Mouse (Mus musculus) limb, embryonic 14.5 days (tissue): Measurements from ENCODE around the gene Atp8b3. TPM values are rescaled to one million over a fixed set of nuclear protein-coding genes. Genes with fewer than 3 reads are reported as not detected.
A peak's percentile ranks its signal among the peaks of the same experiment; 100 is the strongest.

Source experiments
- ATAC-seq: fragments of 200-750 bp; cut with Nextera tagmentation; 2 replicates; pipeline ENCODE4 v1.8.0; 2017; ENCODE audit warnings: low read depth, moderate number of reproducible peaks, moderate TSS enrichment; ENCODE audit not compliant: low FRiP score
- DNase-seq: peaks from one replicate; pipeline ENCODE4 v3.0.0-alpha.2; 2015; ENCODE audit warnings: low spot score
- H3K27ac ChIP-seq: fragments of 300-500 bp; sonication (generic); replicated peaks from 2 replicates; pipeline ENCODE4 v1.5.1; 2014; ENCODE audit warnings: low read depth, mild to moderate bottlenecking, low read length, moderate library complexity, mixed read lengths
- H3K27me3 ChIP-seq: fragments of 300-500 bp; sonication (generic); 2 replicates; pipeline ENCODE4 v1.6.1; 2014; ENCODE audit warnings: low read length, mixed read lengths; ENCODE audit not compliant: control insufficient read depth, insufficient read depth
- H3K36me3 ChIP-seq: fragments of 300-500 bp; sonication (generic); 2 replicates; pipeline ENCODE4 v1.6.1; 2014; ENCODE audit warnings: mild to moderate bottlenecking, low read length, moderate library complexity, mixed read lengths; ENCODE audit not compliant: control insufficient read depth, insufficient read depth
- H3K4me1 ChIP-seq: fragments of 300-500 bp; sonication (generic); 2 replicates; pipeline ENCODE4 v1.6.1; 2014; ENCODE audit warnings: antibody characterized with exemption, low read length, mixed read lengths; ENCODE audit not compliant: control insufficient read depth, insufficient read depth
- H3K4me2 ChIP-seq: fragments of 300-500 bp; sonication (generic); replicated peaks from 2 replicates; pipeline ENCODE4 v1.6.1; 2014; ENCODE audit warnings: low read depth, mild to moderate bottlenecking, low read length, moderate library complexity; ENCODE audit not compliant: severe bottlenecking
- H3K4me3 ChIP-seq: fragments of 300-500 bp; sonication (generic); replicated peaks from 2 replicates; pipeline ENCODE4 v1.5.1; 2014; ENCODE audit warnings: low read length
- H3K9ac ChIP-seq: fragments of 300-500 bp; sonication (generic); 2 replicates; pipeline ENCODE4 v1.6.1; 2014; ENCODE audit warnings: mild to moderate bottlenecking, low read depth, low read length, moderate library complexity; ENCODE audit not compliant: severe bottlenecking
- H3K9me3 ChIP-seq: fragments of 300-500 bp; sonication (generic); 2 replicates; pipeline ENCODE4 v1.6.1; 2016; ENCODE audit warnings: low read length; ENCODE audit not compliant: control insufficient read depth
- POLR2A ChIP-seq: fragments of 200-500 bp; IDR thresholded peaks from 2 replicates; pipeline ENCODE4 v1.8.0; 2012; ENCODE audit warnings: inconsistent platforms, mild to moderate bottlenecking, moderate library complexity, borderline replicate concordance; ENCODE audit not compliant: insufficient read depth, insufficient read length; ENCODE audit errors: extremely low read depth
- whole genome bisulfite sequencing: fragments of 180-500 bp; shearing (Covaris S2); extraction: QIAGEN DNeasy Blood & Tissue Kit; methylation state at CpG from one replicate; pipeline ENCODE4 v1.1.7; 2014; 5-methylcytosine and 5-hydroxymethylcytosine counted together
- polyA plus RNA-seq, 2 experiments: library from polyadenylated mRNA; depleted of rRNA in 1 of 2; stranded (reverse) in 1 of 2; unstranded in 1 of 2; fragments of >200 nt; fragmentation: Nextera tagmentation in 1 of 2; extraction: Ambion mirVana in 1 of 2; gene quantifications; 2 replicates each; pipeline versions ENCODE4 v1.2.1 to v1.2.3; 2012 to 2014

Gene Atp8b3
- polyA plus RNA-seq, 2 experiments = 0.14 to 0.30 TPM

DNA sequence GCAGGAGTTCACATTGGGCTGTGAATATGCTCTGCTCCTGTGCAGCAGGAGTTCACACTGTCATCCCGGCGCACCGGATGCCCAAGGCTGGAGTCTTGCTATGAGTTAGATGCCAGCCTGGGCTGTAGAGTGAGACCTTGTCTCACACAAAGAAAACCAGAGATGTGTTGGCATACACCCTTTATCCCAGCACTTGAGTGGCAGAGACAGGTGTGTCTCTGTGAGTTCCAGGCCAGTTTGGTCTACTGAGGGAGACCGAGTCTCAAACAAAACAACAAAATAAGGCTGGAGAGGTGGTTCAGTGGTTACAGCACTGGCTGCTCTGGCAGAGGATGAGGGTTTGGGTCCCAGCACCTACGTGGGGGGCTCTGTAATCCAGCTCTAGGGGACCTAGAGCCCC is 60.4 kb downstream of the Atp8b3 start:
- Histone ChIP-seq H3K4me1 (no peaks in the 10 kb centered on the region), H3K9ac (no peak overlapping the region), H3K27ac (no peak overlapping the region), H3K36me3 (no peaks in the 10 kb centered on the region), H3K9me3 (no peaks in the 10 kb centered on the region), H3K4me3 (no peak overlapping the region), H3K27me3 (peaks cover 27% of the 10 kb centered on the region; the same call in 1 of the 2 replicates), H3K4me2 (no peak overlapping the region)
- TF ChIP-seq POLR2A = no peak
- WGBS = 79% methylated on average over 5 of the region's 5 CpGs
- ATAC-seq = no peak
- DNase-seq = no peak

DNA sequence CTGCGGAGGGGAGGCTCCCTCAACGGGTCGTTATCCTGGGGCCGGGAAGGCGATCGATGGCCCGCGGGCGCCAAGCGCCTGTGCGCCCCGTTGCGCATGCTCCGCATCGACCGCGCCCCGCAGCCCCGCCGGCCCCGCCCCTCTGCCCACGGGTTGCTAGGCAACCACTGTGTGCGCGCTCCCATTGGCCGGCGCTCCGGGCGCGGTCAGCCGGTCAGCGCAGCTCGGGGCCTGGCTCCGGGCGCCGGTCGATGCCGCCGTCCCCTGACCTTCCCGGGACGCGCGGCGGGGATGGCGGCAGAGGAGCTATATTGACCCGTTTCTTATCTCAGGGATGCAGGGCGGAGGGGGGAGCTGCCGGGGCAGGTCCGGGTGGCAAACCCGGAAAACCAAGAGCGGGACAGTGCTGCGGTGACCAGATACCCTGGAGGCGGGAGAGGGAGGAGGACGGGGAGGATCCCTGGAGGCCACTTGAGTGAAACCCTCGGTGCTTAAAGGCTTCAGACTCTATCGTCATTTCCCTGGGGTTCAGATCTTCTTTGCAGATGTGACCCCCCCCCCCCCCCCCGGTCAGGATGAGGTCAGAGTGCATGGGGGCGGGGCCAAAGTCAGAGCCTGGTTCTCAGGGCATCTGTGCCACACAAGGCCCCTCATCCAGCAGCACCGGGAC is 63.5 kb downstream of the Atp8b3 start:
- Histone ChIP-seq H3K9me3 (no peaks in the 10 kb centered on the region), H3K27ac (0 out of 2 replicates have a peak overlapping the region, but pooled peaks have one; percentile 33), H3K4me1 (no peaks in the 10 kb centered on the region), H3K9ac (peak overlapping the region; percentile 60), H3K27me3 (peaks cover 26% of the 10 kb centered on the region), H3K36me3 (no peaks in the 10 kb centered on the region), H3K4me3 (peak overlapping the region; percentile 56), H3K4me2 (peak overlapping the region; percentile 76)
- DNase-seq (peak; percentile 81), ATAC-seq (peak; percentile 94)
- TF ChIP-seq POLR2A = no peak
- WGBS = 1% methylated on average over 26 of the region's 58 CpGs

Other genes starting within 250 kb of the Atp8b3 start
- gene Rps15, start 246.7 kb downstream of the Atp8b3 start, polyA plus RNA-seq (2012; rRNA removed) = 3,060 and 3,829 TPM in 2 replicates
- gene Rps15, start 246.7 kb downstream of the Atp8b3 start, polyA plus RNA-seq (2014; fragmentation: Nextera tagmentation; extraction: Ambion mirVana) = 1,091 and 1,173 TPM in 2 replicates
- 2.5 and 3.3 TPM in 2 replicates for gene Apc2, start 243.1 kb downstream of the Atp8b3 start, polyA plus RNA-seq (2012; rRNA removed)
- 1.5 and 1.8 TPM in 2 replicates for gene Apc2, start 243.1 kb downstream of the Atp8b3 start, polyA plus RNA-seq (2014; fragmentation: Nextera tagmentation; extraction: Ambion mirVana)
- 45.1 and 46.7 TPM in 2 replicates for gene 2310011J03Rik, start 218.6 kb downstream of the Atp8b3 start, polyA plus RNA-seq (2012; rRNA removed)
- gene 2310011J03Rik, start 218.6 kb downstream of the Atp8b3 start, polyA plus RNA-seq (2014; fragmentation: Nextera tagmentation; extraction: Ambion mirVana) = 45.1 and 46.1 TPM in 2 replicates
- 7.8 and 10.7 TPM in 2 replicates for gene Pcsk4, start 209.6 kb downstream of the Atp8b3 start, polyA plus RNA-seq (2012; rRNA removed)
- 4.2 and 5.9 TPM in 2 replicates for gene Pcsk4, start 209.6 kb downstream of the Atp8b3 start, polyA plus RNA-seq (2014; fragmentation: Nextera tagmentation; extraction: Ambion mirVana)
- 3.9 TPM in 2 replicates for gene Reep6, start 209.2 kb downstream of the Atp8b3 start, polyA plus RNA-seq (2012; rRNA removed)
- gene Reep6, start 209.2 kb downstream of the Atp8b3 start, polyA plus RNA-seq (2014; fragmentation: Nextera tagmentation; extraction: Ambion mirVana) = 9.9 and 10.5 TPM in 2 replicates
- gene Adamtsl5, start 190.7 kb downstream of the Atp8b3 start, polyA plus RNA-seq (2012; rRNA removed) = 16.5 and 21.9 TPM in 2 replicates
- gene Adamtsl5, start 190.7 kb downstream of the Atp8b3 start, polyA plus RNA-seq (2014; fragmentation: Nextera tagmentation; extraction: Ambion mirVana) = 6.5 and 6.7 TPM in 2 replicates
- gene Plk5, start 182.7 kb downstream of the Atp8b3 start, polyA plus RNA-seq (2012; rRNA removed) = 1.8 and 1.9 TPM in 2 replicates
- gene Plk5, start 182.7 kb downstream of the Atp8b3 start, polyA plus RNA-seq (2014; fragmentation: Nextera tagmentation; extraction: Ambion mirVana) = 0.48 and 0.88 TPM in 2 replicates
- 44.0 and 60.0 TPM in 2 replicates for gene Mex3d, start 151.5 kb downstream of the Atp8b3 start, polyA plus RNA-seq (2012; rRNA removed)
- gene Mex3d, start 151.5 kb downstream of the Atp8b3 start, polyA plus RNA-seq (2014; fragmentation: Nextera tagmentation; extraction: Ambion mirVana) = 8.2 and 9.0 TPM in 2 replicates
- 267 and 270 TPM in 2 replicates for gene Mbd3, start 139.6 kb downstream of the Atp8b3 start, polyA plus RNA-seq (2012; rRNA removed)
- 196 and 214 TPM in 2 replicates for gene Mbd3, start 139.6 kb downstream of the Atp8b3 start, polyA plus RNA-seq (2014; fragmentation: Nextera tagmentation; extraction: Ambion mirVana)
- 572 and 718 TPM in 2 replicates for gene Uqcr11, start 132.3 kb downstream of the Atp8b3 start, polyA plus RNA-seq (2012; rRNA removed)
- gene Uqcr11, start 132.3 kb downstream of the Atp8b3 start, polyA plus RNA-seq (2014; fragmentation: Nextera tagmentation; extraction: Ambion mirVana) = 617 and 707 TPM in 2 replicates
- gene Tcf3, start 105.5 kb downstream of the Atp8b3 start, polyA plus RNA-seq (2012; rRNA removed) = 191 and 260 TPM in 2 replicates
- 129 and 147 TPM in 2 replicates for gene Tcf3, start 105.5 kb downstream of the Atp8b3 start, polyA plus RNA-seq (2014; fragmentation: Nextera tagmentation; extraction: Ambion mirVana)
- gene Onecut3, start 44.3 kb downstream of the Atp8b3 start, polyA plus RNA-seq (2012; rRNA removed) = 0.01 TPM in 2 replicates
- gene Onecut3, start 44.3 kb downstream of the Atp8b3 start, polyA plus RNA-seq (2014; fragmentation: Nextera tagmentation; extraction: Ambion mirVana) = not detected in 2 replicates
- gene Rexo1, start 22.4 kb upstream of the Atp8b3 start, polyA plus RNA-seq (2012; rRNA removed) = 56.4 and 79.5 TPM in 2 replicates
- gene Rexo1, start 22.4 kb upstream of the Atp8b3 start, polyA plus RNA-seq (2014; fragmentation: Nextera tagmentation; extraction: Ambion mirVana) = 27.9 and 32.4 TPM in 2 replicates
- gene Klf16, start 38.2 kb upstream of the Atp8b3 start, polyA plus RNA-seq (2012; rRNA removed) = 18.9 and 26.9 TPM in 2 replicates
- gene Klf16, start 38.2 kb upstream of the Atp8b3 start, polyA plus RNA-seq (2014; fragmentation: Nextera tagmentation; extraction: Ambion mirVana) = 11.0 and 11.5 TPM in 2 replicates
- 116 and 173 TPM in 2 replicates for gene Abhd17a, start 51.2 kb upstream of the Atp8b3 start, polyA plus RNA-seq (2012; rRNA removed)
- gene Abhd17a, start 51.2 kb upstream of the Atp8b3 start, polyA plus RNA-seq (2014; fragmentation: Nextera tagmentation; extraction: Ambion mirVana) = 129 and 132 TPM in 2 replicates
- gene Scamp4, start 63.7 kb upstream of the Atp8b3 start, polyA plus RNA-seq (2012; rRNA removed) = 83.1 and 107 TPM in 2 replicates
- gene Scamp4, start 63.7 kb upstream of the Atp8b3 start, polyA plus RNA-seq (2014; fragmentation: Nextera tagmentation; extraction: Ambion mirVana) = 91.4 and 104 TPM in 2 replicates
- gene Adat3, start 63.8 kb upstream of the Atp8b3 start, polyA plus RNA-seq (2012; rRNA removed) = 16.8 and 29.2 TPM in 2 replicates
- gene Adat3, start 63.8 kb upstream of the Atp8b3 start, polyA plus RNA-seq (2014; fragmentation: Nextera tagmentation; extraction: Ambion mirVana) = 5.6 and 6.4 TPM in 2 replicates
- 5.6 and 6.2 TPM in 2 replicates for gene Gm49322, start 66.9 kb upstream of the Atp8b3 start, polyA plus RNA-seq (2012; rRNA removed)
- gene Gm49322, start 66.9 kb upstream of the Atp8b3 start, polyA plus RNA-seq (2014; fragmentation: Nextera tagmentation; extraction: Ambion mirVana) = 2.2 and 2.8 TPM in 2 replicates
- 253 and 298 TPM in 2 replicates for gene Csnk1g2, start 83.7 kb upstream of the Atp8b3 start, polyA plus RNA-seq (2012; rRNA removed)
- 110 and 125 TPM in 2 replicates for gene Csnk1g2, start 83.7 kb upstream of the Atp8b3 start, polyA plus RNA-seq (2014; fragmentation: Nextera tagmentation; extraction: Ambion mirVana)
- gene Btbd2, start 117.9 kb upstream of the Atp8b3 start, polyA plus RNA-seq (2012; rRNA removed) = 87.8 and 122 TPM in 2 replicates
- gene Btbd2, start 117.9 kb upstream of the Atp8b3 start, polyA plus RNA-seq (2014; fragmentation: Nextera tagmentation; extraction: Ambion mirVana) = 78.0 and 89.1 TPM in 2 replicates
- 108 and 147 TPM in 2 replicates for gene Mknk2, start 139.0 kb upstream of the Atp8b3 start, polyA plus RNA-seq (2012; rRNA removed)
- 93.0 and 97.7 TPM in 2 replicates for gene Mknk2, start 139.0 kb upstream of the Atp8b3 start, polyA plus RNA-seq (2014; fragmentation: Nextera tagmentation; extraction: Ambion mirVana)
- 33.7 and 42.7 TPM in 2 replicates for gene Mob3a, start 162.9 kb upstream of the Atp8b3 start, polyA plus RNA-seq (2012; rRNA removed)
- gene Mob3a, start 162.9 kb upstream of the Atp8b3 start, polyA plus RNA-seq (2014; fragmentation: Nextera tagmentation; extraction: Ambion mirVana) = 35.9 and 36.5 TPM in 2 replicates
- gene Izumo4, start 163.1 kb upstream of the Atp8b3 start, polyA plus RNA-seq (2012; rRNA removed) = 64.5 and 66.1 TPM in 2 replicates
- gene Izumo4, start 163.1 kb upstream of the Atp8b3 start, polyA plus RNA-seq (2014; fragmentation: Nextera tagmentation; extraction: Ambion mirVana) = 14.4 and 15.9 TPM in 2 replicates
- 123 and 150 TPM in 2 replicates for gene Ap3d1, start 203.1 kb upstream of the Atp8b3 start, polyA plus RNA-seq (2012; rRNA removed)
- 75.1 and 82.9 TPM in 2 replicates for gene Ap3d1, start 203.1 kb upstream of the Atp8b3 start, polyA plus RNA-seq (2014; fragmentation: Nextera tagmentation; extraction: Ambion mirVana)
- gene Dot1l, start 216.1 kb upstream of the Atp8b3 start, polyA plus RNA-seq (2012; rRNA removed) = 55.1 and 72.2 TPM in 2 replicates
- gene Dot1l, start 216.1 kb upstream of the Atp8b3 start, polyA plus RNA-seq (2014; fragmentation: Nextera tagmentation; extraction: Ambion mirVana) = 22.7 and 25.6 TPM in 2 replicates